Mouse (Mus musculus): ENCODE results near the gene Atp6v1fnb.

DNA sequence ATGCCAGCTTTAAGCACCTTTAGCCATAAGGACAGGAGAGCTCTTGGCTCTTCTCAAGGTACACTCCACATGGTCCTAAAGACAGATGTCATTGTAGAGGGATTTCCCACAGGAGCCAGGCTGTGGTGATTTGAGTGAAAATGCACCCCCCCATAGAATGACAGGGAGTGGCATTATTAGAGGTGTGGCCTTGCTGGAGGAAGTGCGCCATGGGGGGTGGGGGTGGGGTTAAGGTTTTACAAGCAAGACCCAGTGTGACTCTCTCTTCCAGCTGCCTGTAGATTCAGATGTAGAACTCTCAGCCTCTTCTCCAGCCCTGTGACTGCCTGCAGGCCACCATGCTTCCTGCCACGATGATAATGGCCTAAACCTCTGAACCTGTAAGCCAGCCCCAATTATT, 14.7 kb downstream of the Atp6v1fnb start:
- TF ChIP-seq GATA1 (IDR thresholded peaks at IDR 0.05; ENCODE audit: borderline replicate concordance, low read length) (no peak), FLI1 (IDR thresholded peaks at IDR 0.05; ENCODE audit: low read length) (no peak)

Data from megakaryocyte, embryonic 14.5 days (primary cell).